Mouse (Mus musculus): ENCODE data around the gene Marcks. TPM values are rescaled to one million over a fixed set of nuclear protein-coding genes. Genes with fewer than 3 reads are reported as not detected.

Marcks gene
- polyA plus RNA-seq, 1 experiment = 4.6 TPM

- peak overlapping the region; percentile 39 for H3K27ac ChIP-seq (ENCODE audit: control insufficient read depth, insufficient read depth, low read depth, low read length)
- no peaks in the 10 kb centered on the region for H3K27me3 ChIP-seq (ENCODE audit: control insufficient read depth, insufficient read depth, low read length)
- peak overlapping the region; percentile 60 for H3K4me3 ChIP-seq (ENCODE audit: control insufficient read depth, low read depth, low read length)
- no peaks in the 10 kb centered on the region for H3K36me3 ChIP-seq (ENCODE audit: control insufficient read depth, insufficient read depth, low read length)
- H3K4me1 ChIP-seq (ENCODE audit: control insufficient read depth, insufficient read depth, low read length) = peaks cover 25% of the 10 kb centered on the region
- no peak for TF ChIP-seq POLR2A (IDR thresholded peaks at IDR 0.05; ENCODE audit: control insufficient read depth, low read depth, low read length)
- no peak for TF ChIP-seq CTCF (IDR thresholded peaks at IDR 0.05; ENCODE audit: control insufficient read depth, insufficient read depth, insufficient replicate concordance, low read depth, low read length)
These were observed 2.2 kb upstream of the Marcks start for GRCm38 (mm10) chr10:37140736-37141451.

GRCm38 (mm10) chr10:37140166-37140735 lies 1.5 kb upstream of the Marcks start:
- peaks cover 25% of the 10 kb centered on the region for H3K4me1 ChIP-seq (ENCODE audit: control insufficient read depth, insufficient read depth, low read length)
- H3K27me3 ChIP-seq (ENCODE audit: control insufficient read depth, insufficient read depth, low read length) = no peaks in the 10 kb centered on the region
- peak overlapping the region; percentile 39 for H3K27ac ChIP-seq (ENCODE audit: control insufficient read depth, insufficient read depth, low read depth, low read length)
- TF ChIP-seq CTCF (IDR thresholded peaks at IDR 0.05; ENCODE audit: control insufficient read depth, insufficient read depth, insufficient replicate concordance, low read depth, low read length) (no peak), POLR2A (IDR thresholded peaks at IDR 0.05; ENCODE audit: control insufficient read depth, low read depth, low read length) (0 out of 2 replicates have a peak, but pooled peaks have one; percentile 35)
- peak overlapping the region; percentile 58 for H3K4me3 ChIP-seq (ENCODE audit: control insufficient read depth, low read depth, low read length)
- H3K36me3 ChIP-seq (ENCODE audit: control insufficient read depth, insufficient read depth, low read length) = no peaks in the 10 kb centered on the region

GRCm38 (mm10) chr10:37139443-37140165 lies 884 bp upstream of the Marcks start:
- TF ChIP-seq POLR2A (IDR thresholded peaks at IDR 0.05; ENCODE audit: control insufficient read depth, low read depth, low read length) (no peak), CTCF (IDR thresholded peaks at IDR 0.05; ENCODE audit: control insufficient read depth, insufficient read depth, insufficient replicate concordance, low read depth, low read length) (no peak)
- Histone ChIP-seq H3K4me1 (ENCODE audit: control insufficient read depth, insufficient read depth, low read length) (peaks cover 25% of the 10 kb centered on the region), H3K27ac (ENCODE audit: control insufficient read depth, insufficient read depth, low read depth, low read length) (peak overlapping the region; percentile 39), H3K27me3 (ENCODE audit: control insufficient read depth, insufficient read depth, low read length) (no peaks in the 10 kb centered on the region), H3K36me3 (ENCODE audit: control insufficient read depth, insufficient read depth, low read length) (no peaks in the 10 kb centered on the region), H3K4me3 (ENCODE audit: control insufficient read depth, low read depth, low read length) (peak overlapping the region; percentile 58)

GRCm38 (mm10) chr10:37138311-37138731 lies 399 bp downstream of the Marcks start:
- no peak for TF ChIP-seq POLR2A (IDR thresholded peaks at IDR 0.05; ENCODE audit: control insufficient read depth, low read depth, low read length)
- no peak for TF ChIP-seq CTCF (IDR thresholded peaks at IDR 0.05; ENCODE audit: control insufficient read depth, insufficient read depth, insufficient replicate concordance, low read depth, low read length)
- peak overlapping the region; percentile 79 for H3K4me3 ChIP-seq (ENCODE audit: control insufficient read depth, low read depth, low read length)
- peak overlapping the region; percentile 82 for H3K27ac ChIP-seq (ENCODE audit: control insufficient read depth, insufficient read depth, low read depth, low read length)
- no peaks in the 10 kb centered on the region for H3K36me3 ChIP-seq (ENCODE audit: control insufficient read depth, insufficient read depth, low read length)
- peaks cover 25% of the 10 kb centered on the region for H3K4me1 ChIP-seq (ENCODE audit: control insufficient read depth, insufficient read depth, low read length)
- no peaks in the 10 kb centered on the region for H3K27me3 ChIP-seq (ENCODE audit: control insufficient read depth, insufficient read depth, low read length)

- Histone ChIP-seq H3K36me3 (ENCODE audit: control insufficient read depth, insufficient read depth, low read length) (no peaks in the 10 kb centered on the region), H3K4me3 (ENCODE audit: control insufficient read depth, low read depth, low read length) (peak overlapping the region; percentile 79), H3K27me3 (ENCODE audit: control insufficient read depth, insufficient read depth, low read length) (no peaks in the 10 kb centered on the region), H3K4me1 (ENCODE audit: control insufficient read depth, insufficient read depth, low read length) (peaks cover 25% of the 10 kb centered on the region), H3K27ac (ENCODE audit: control insufficient read depth, insufficient read depth, low read depth, low read length) (peak overlapping the region; percentile 82)
- no peak for TF ChIP-seq POLR2A (IDR thresholded peaks at IDR 0.05; ENCODE audit: control insufficient read depth, low read depth, low read length)
- no peak for TF ChIP-seq CTCF (IDR thresholded peaks at IDR 0.05; ENCODE audit: control insufficient read depth, insufficient read depth, insufficient replicate concordance, low read depth, low read length)
These were observed 999 bp downstream of the Marcks start for GRCm38 (mm10) chr10:37137531-37138310.

- Histone ChIP-seq H3K27ac (ENCODE audit: control insufficient read depth, insufficient read depth, low read depth, low read length) (peak overlapping the region; percentile 86), H3K36me3 (ENCODE audit: control insufficient read depth, insufficient read depth, low read length) (no peaks in the 10 kb centered on the region), H3K27me3 (ENCODE audit: control insufficient read depth, insufficient read depth, low read length) (no peaks in the 10 kb centered on the region), H3K4me3 (ENCODE audit: control insufficient read depth, low read depth, low read length) (peak overlapping the region; percentile 84), H3K4me1 (ENCODE audit: control insufficient read depth, insufficient read depth, low read length) (peaks cover 25% of the 10 kb centered on the region)
- TF ChIP-seq CTCF (IDR thresholded peaks at IDR 0.05; ENCODE audit: control insufficient read depth, insufficient read depth, insufficient replicate concordance, low read depth, low read length) = peak; percentile 88
- TF ChIP-seq POLR2A (IDR thresholded peaks at IDR 0.05; ENCODE audit: control insufficient read depth, low read depth, low read length) = peak; percentile 46
These were observed 1.7 kb downstream of the Marcks start for GRCm38 (mm10) chr10:37136981-37137518.

All from testis, adult 2 months (tissue).